31 mouse cellular contexts compared by ENCODE assay signal in the genomic region with DNA sequence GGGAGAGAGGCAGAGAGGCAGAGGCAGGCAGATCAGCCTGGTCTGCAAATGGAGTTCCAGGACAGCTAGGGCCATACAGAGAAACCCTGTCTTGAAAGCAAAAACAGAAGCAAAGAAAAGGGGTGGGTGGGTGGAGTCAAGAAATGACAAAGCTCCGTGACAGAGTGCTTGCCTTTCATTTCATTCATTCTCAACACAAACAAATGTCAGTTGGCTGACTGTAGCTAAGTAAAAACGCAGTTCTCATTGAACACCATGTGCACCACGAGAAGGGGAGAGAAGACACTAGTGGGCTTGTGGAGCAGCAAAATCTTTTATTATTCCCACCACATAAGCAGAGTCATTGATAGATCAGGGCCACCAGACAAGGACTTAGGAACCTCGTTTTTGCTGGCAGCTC. TPM values are rescaled to one million over a fixed set of nuclear protein-coding genes. Genes with fewer than 3 reads are reported as not detected.
DNase-seq lines count a peak whose midpoint lies in the region; ATAC-seq and TF ChIP-seq lines count a peak whose summit lies in the region.
"Had no signal": no experiment of that assay in that cellular context is flagged by ENCODE, and none has a peak within 500 bp of the region (broad histone marks: within the 10 kb centered on the region; RNA-seq: fewer than 3 reads in every experiment).

No protein-coding gene starts in this region.

- TF ChIP-seq EP300 in CH12.LX (IDR thresholded peaks at IDR 0.05; ENCODE audit: low read length), result no peak

- TF ChIP-seq CTCF in CH12.LX (conservative IDR thresholded peaks at IDR 0.05 in 1 of 2, IDR thresholded peaks at IDR 0.05 in 1 of 2; ENCODE audit: low read depth in 2 of 2, low read length in 2 of 2), result no peak

- no peak for ATAC-seq in embryonic facial prominence, embryonic 13.5 days (ENCODE audit: insufficient number of reproducible peaks, insufficient read depth, low FRiP score, low TSS enrichment, low read depth)
- ATAC-seq in hindbrain, embryonic 11.5 days (ENCODE audit: low FRiP score), result no peak
- ATAC-seq: intestine, embryonic 16.5 days; lung, postnatal 0 days had no signal

- dilution Hi-C loops in CH12.LX (cut with MboI; ENCODE audit: extremely low pct_ligation_motif_present, extremely low pct_unique_long_range_greater_than_20kb, low sequenced_read_pairs), result no loop called here

- H3K79me2 ChIP-seq in CH12.LX (replicated peaks; ENCODE audit: control insufficient read depth, extremely low read depth, insufficient read depth, poor library complexity, severe bottlenecking), result no peaks in the 10 kb centered on the region

- TF ChIP-seq RAD21 in CH12.LX (IDR thresholded peaks at IDR 0.05; ENCODE audit: low read depth, low read length), result no peak

- TF ChIP-seq POLR2A in CH12.LX (IDR thresholded peaks at IDR 0.05; ENCODE audit: low read depth, low read length), result no peak

- H3K9ac ChIP-seq in embryonic facial prominence, embryonic 13.5 days, result 0 out of 2 replicates have a peak overlapping the region, but pooled peaks have one; percentile 17
- H3K9ac ChIP-seq in hindbrain, embryonic 11.5 days (ENCODE audit: low read depth, low read length), result no peak overlapping the region
- H3K9ac ChIP-seq in CH12.LX (ENCODE audit: insufficient read depth, low read depth), result no peak overlapping the region
- H3K9ac ChIP-seq: embryonic facial prominence, embryonic 15.5 days; hindbrain, embryonic 15.5 days; stomach, embryonic 15.5 days had no signal

- no peak overlapping the region for H3K27ac ChIP-seq in embryonic facial prominence, embryonic 13.5 days
- no peak overlapping the region for H3K27ac ChIP-seq in embryonic facial prominence, embryonic 10.5 days (replicated peaks)
- peak overlapping the region; percentile 46; the same call in 1 of the 2 replicates for H3K27ac ChIP-seq in hindbrain, embryonic 10.5 days
- H3K27ac ChIP-seq in hindbrain, embryonic 11.5 days (ENCODE audit: low read depth, low read length), result no peak overlapping the region
- H3K27ac ChIP-seq in CH12.LX (ENCODE audit: insufficient read depth, low read depth), result no peak overlapping the region
- H3K27ac ChIP-seq: embryonic facial prominence, embryonic 15.5 days; heart, adult 2 months; hindbrain, embryonic 15.5 days; macrophage; stomach, embryonic 15.5 days had no signal

- no peak overlapping the region for H3K4me3 ChIP-seq in embryonic facial prominence, embryonic 13.5 days
- no peak overlapping the region for H3K4me3 ChIP-seq in embryonic facial prominence, embryonic 10.5 days
- no peak overlapping the region for H3K4me3 ChIP-seq in hindbrain, embryonic 10.5 days
- no peak overlapping the region for H3K4me3 ChIP-seq in hindbrain, embryonic 11.5 days (ENCODE audit: low read depth, low read length)
- no peak overlapping the region for H3K4me3 ChIP-seq in CH12.LX (replicated peaks in 1 of 3; ENCODE audit: low read depth in 2 of 3, low read length in 2 of 3, poor library complexity in 1 of 3)
- H3K4me3 ChIP-seq: embryonic facial prominence, embryonic 15.5 days; heart, adult 2 months; hindbrain, embryonic 15.5 days; layer of hippocampus, adult 2 months; stomach, embryonic 15.5 days had no signal

- no peaks in the 10 kb centered on the region for H3K36me3 ChIP-seq in embryonic facial prominence, embryonic 13.5 days
- no peaks in the 10 kb centered on the region for H3K36me3 ChIP-seq in embryonic facial prominence, embryonic 10.5 days (replicated peaks)
- no peaks in the 10 kb centered on the region for H3K36me3 ChIP-seq in hindbrain, embryonic 10.5 days
- no peaks in the 10 kb centered on the region for H3K36me3 ChIP-seq in hindbrain, embryonic 11.5 days (ENCODE audit: control insufficient read depth, insufficient read depth, low read length)
- no peaks in the 10 kb centered on the region for H3K36me3 ChIP-seq in CH12.LX (replicated peaks in 1 of 2; ENCODE audit: control insufficient read depth in 1 of 2, insufficient read depth in 1 of 2, low read length in 1 of 2)
- H3K36me3 ChIP-seq: embryonic facial prominence, embryonic 15.5 days; G1E; hindbrain, embryonic 15.5 days; stomach, embryonic 15.5 days had no signal

- no peak for DNase-seq in embryonic facial prominence, embryonic 10.5 days (ENCODE audit: low spot score)
- DNase-seq in hindbrain, embryonic 10.5 days (ENCODE audit: low spot score), result no peak
- no peak for DNase-seq in hindbrain, embryonic 11.5 days (ENCODE audit: low spot score)
- DNase-seq in CH12.LX (ENCODE audit: extremely low read depth) (no peak), NIH3T3 (ENCODE audit: low read depth) (peak; percentile 6)
- DNase-seq in gastrocnemius, adult 18-20 months (ENCODE audit: low spot score), result no peak
- no peak for DNase-seq in thymus, postnatal 4 days
- DNase-seq: adrenal gland, postnatal 10 days; embryo, embryonic 11 days; gastrocnemius, postnatal 25 days; heart, adult 2 months; kidney, adult 9 months; kidney, postnatal 25 days; thymus, postnatal 25 days had no signal

- peaks cover 5% of the 10 kb centered on the region; the same call in 1 of the 2 replicates for H3K4me1 ChIP-seq in embryonic facial prominence, embryonic 13.5 days
- 0 out of 2 replicates have a peak, but pooled peaks cover 4% of the 10 kb centered on the region for H3K4me1 ChIP-seq in embryonic facial prominence, embryonic 10.5 days
- peaks cover 9% of the 10 kb centered on the region; the same call in 1 of the 2 replicates for H3K4me1 ChIP-seq in hindbrain, embryonic 10.5 days (replicated peaks)
- H3K4me1 ChIP-seq in hindbrain, embryonic 11.5 days (replicated peaks; ENCODE audit: control insufficient read depth, insufficient read depth, low read length), result no peaks in the 10 kb centered on the region
- H3K4me1 ChIP-seq in CH12.LX (ENCODE audit: control insufficient read depth in 1 of 2, insufficient read depth in 2 of 2), result peaks cover 6 to 10% of the 10 kb centered on the region in 2 experiments; a peak in 3 of 4 replicates
- H3K4me1 ChIP-seq: embryonic facial prominence, embryonic 15.5 days; stomach, embryonic 15.5 days had no signal

- H3K9me3 ChIP-seq in embryonic facial prominence, embryonic 13.5 days, result no peaks in the 10 kb centered on the region
- H3K9me3 ChIP-seq in embryonic facial prominence, embryonic 10.5 days, result no peaks in the 10 kb centered on the region
- H3K9me3 ChIP-seq in hindbrain, embryonic 10.5 days, result no peaks in the 10 kb centered on the region
- H3K9me3 ChIP-seq in hindbrain, embryonic 11.5 days (ENCODE audit: control insufficient read depth, low read length), result no peaks in the 10 kb centered on the region
- H3K9me3 ChIP-seq in CH12.LX (replicated peaks; ENCODE audit: low read length), result no peaks in the 10 kb centered on the region
- H3K9me3 ChIP-seq: embryonic facial prominence, embryonic 15.5 days; G1E; hindbrain, embryonic 15.5 days; stomach, embryonic 15.5 days had no signal

- 40% methylated on average over 4 of the region's 4 CpGs for WGBS in embryonic facial prominence, embryonic 13.5 days
- WGBS in embryonic facial prominence, embryonic 10.5 days, result 55% methylated on average over 4 of the region's 4 CpGs
- 47% methylated on average over 4 of the region's 4 CpGs for WGBS in hindbrain, embryonic 10.5 days
- 48% methylated on average over 4 of the region's 4 CpGs for WGBS in hindbrain, embryonic 11.5 days

- in situ Hi-C loops in CH12.LX (cut with MboI; ENCODE audit: low pct_ligation_motif_present, low pct_unique_long_range_greater_than_20kb, low sequenced_read_pairs), result no loop called here

- no peaks in the 10 kb centered on the region for H3K27me3 ChIP-seq in embryonic facial prominence, embryonic 13.5 days
- no peaks in the 10 kb centered on the region for H3K27me3 ChIP-seq in embryonic facial prominence, embryonic 10.5 days (replicated peaks; ENCODE audit: low read depth, poor library complexity, severe bottlenecking)
- no peaks in the 10 kb centered on the region for H3K27me3 ChIP-seq in hindbrain, embryonic 10.5 days (ENCODE audit: insufficient read depth, poor library complexity, severe bottlenecking)
- H3K27me3 ChIP-seq in hindbrain, embryonic 11.5 days (ENCODE audit: control insufficient read depth, insufficient read depth, low read length), result no peaks in the 10 kb centered on the region
- H3K27me3 ChIP-seq in CH12.LX (replicated peaks), result no peaks in the 10 kb centered on the region
- H3K27me3 ChIP-seq: embryonic facial prominence, embryonic 15.5 days; hindbrain, embryonic 15.5 days; stomach, embryonic 15.5 days had no signal

- no peak overlapping the region for H3K4me2 ChIP-seq in embryonic facial prominence, embryonic 13.5 days
- no peak overlapping the region for H3K4me2 ChIP-seq in hindbrain, embryonic 11.5 days (replicated peaks; ENCODE audit: low read depth, low read length)
- H3K4me2 ChIP-seq in CH12.LX (ENCODE audit: insufficient read depth, low read depth, poor library complexity, severe bottlenecking), result peak overlapping the region; percentile 38; the same call in 1 of the 2 replicates
- H3K4me2 ChIP-seq: embryonic facial prominence, embryonic 15.5 days; hindbrain, embryonic 15.5 days; midbrain, embryonic 11.5 days; stomach, embryonic 15.5 days had no signal

RNA-seq across cellular contexts. Expression of a gene that starts 5.3 kb away (rescaled TPM):
- 95.3 and 111 TPM in 2 replicates for polyA plus RNA-seq in embryonic facial prominence, embryonic 13.5 days (2015; fragmentation: Nextera tagmentation; extraction: Ambion mirVana)
- polyA plus RNA-seq in embryonic facial prominence, embryonic 10.5 days (2016; fragmentation: Nextera tagmentation; extraction: Ambion mirVana), result 77.1 and 80.7 TPM in 2 replicates
- 52.6 and 74.6 TPM in 2 replicates for polyA plus RNA-seq in hindbrain, embryonic 10.5 days (2016; fragmentation: Nextera tagmentation; extraction: Ambion mirVana)
- polyA plus RNA-seq in hindbrain, embryonic 11.5 days (2014; fragmentation: Nextera tagmentation; extraction: Ambion mirVana), result 84.4 and 85.3 TPM in 2 replicates
- total RNA-seq in CH12.LX (2012; rRNA removed) (42.6 and 47.4 TPM in 2 replicates), CH12.LX (2014; rRNA removed) (42.9 and 55.9 TPM in 2 replicates)
- 177 and 193 TPM in 2 replicates for polyA plus RNA-seq in CH12.LX (2012; ENCODE audit: insufficient read length, low read depth)
- total RNA-seq in gastrocnemius, adult 18-20 months (2021), result 10 to 100 TPM; 12.7 to 17.3 TPM

RNA-seq across cellular contexts. Expression of a gene that starts 22.8 kb away (rescaled TPM):
- polyA plus RNA-seq in embryonic facial prominence, embryonic 13.5 days (2015; fragmentation: Nextera tagmentation; extraction: Ambion mirVana), result 1.4 and 1.8 TPM in 2 replicates
- polyA plus RNA-seq in embryonic facial prominence, embryonic 10.5 days (2016; fragmentation: Nextera tagmentation; extraction: Ambion mirVana), result 0.45 and 0.74 TPM in 2 replicates
- 0.58 and 0.86 TPM in 2 replicates for polyA plus RNA-seq in hindbrain, embryonic 10.5 days (2016; fragmentation: Nextera tagmentation; extraction: Ambion mirVana)
- polyA plus RNA-seq in hindbrain, embryonic 11.5 days (2014; fragmentation: Nextera tagmentation; extraction: Ambion mirVana), result 0.52 and 0.84 TPM in 2 replicates
- total RNA-seq in CH12.LX (2012; rRNA removed), result not detected in 2 replicates
- total RNA-seq in CH12.LX (2014; rRNA removed), result not detected in 2 replicates
- polyA plus RNA-seq in CH12.LX (2012; ENCODE audit: insufficient read length, low read depth), result 0.45 TPM in 1 of 2 replicates, not detected in the other
- not detected for total RNA-seq in gastrocnemius, adult 18-20 months (2021)
- total RNA-seq: adrenal gland, postnatal 10 days; gastrocnemius, postnatal 25 days; heart, adult 2 months; heart, postnatal 25 days; neutrophil, adult 5-6 weeks had no signal
- polyA plus RNA-seq: G1E; heart, adult 2 months; heart, embryonic 14.5 days; liver, embryonic 16.5 days; macrophage had no signal

RNA-seq across cellular contexts. Expression of a gene that starts 23.4 kb away (rescaled TPM):
- polyA plus RNA-seq in embryonic facial prominence, embryonic 13.5 days (2015; fragmentation: Nextera tagmentation; extraction: Ambion mirVana), result not detected in 2 replicates
- polyA plus RNA-seq in embryonic facial prominence, embryonic 10.5 days (2016; fragmentation: Nextera tagmentation; extraction: Ambion mirVana), result not detected in 2 replicates
- not detected in 2 replicates for polyA plus RNA-seq in hindbrain, embryonic 10.5 days (2016; fragmentation: Nextera tagmentation; extraction: Ambion mirVana)
- polyA plus RNA-seq in hindbrain, embryonic 11.5 days (2014; fragmentation: Nextera tagmentation; extraction: Ambion mirVana), result 0.52 TPM in 1 of 2 replicates, not detected in the other
- total RNA-seq in CH12.LX (2012; rRNA removed) (not detected in 2 replicates), CH12.LX (2014; rRNA removed) (not detected in 2 replicates)
- polyA plus RNA-seq in CH12.LX (2012; ENCODE audit: insufficient read length, low read depth), result not detected in 2 replicates
- total RNA-seq in gastrocnemius, adult 18-20 months (2021), result not detected
- total RNA-seq: adrenal gland, postnatal 10 days; G1E; gastrocnemius, postnatal 25 days; heart, adult 2 months; heart, postnatal 25 days; layer of hippocampus, adult 2 months; layer of hippocampus, postnatal 25 days; left cerebral cortex, postnatal 10 days; neutrophil, adult 5-6 weeks had no signal
- polyA plus RNA-seq: G1E; heart, adult 2 months; heart, embryonic 14.5 days; hindbrain, embryonic 15.5 days; intestine, embryonic 16.5 days; limb, embryonic 11.5 days; liver, embryonic 16.5 days; lung, postnatal 0 days; macrophage; midbrain, embryonic 11.5 days had no signal

RNA-seq across cellular contexts. Expression of a gene that starts 27.0 kb away (rescaled TPM):
- 0.18 and 0.23 TPM in 2 replicates for polyA plus RNA-seq in embryonic facial prominence, embryonic 13.5 days (2015; fragmentation: Nextera tagmentation; extraction: Ambion mirVana)
- polyA plus RNA-seq in embryonic facial prominence, embryonic 10.5 days (2016; fragmentation: Nextera tagmentation; extraction: Ambion mirVana), result 0.34 TPM in 1 of 2 replicates, not detected in the other
- polyA plus RNA-seq in hindbrain, embryonic 10.5 days (2016; fragmentation: Nextera tagmentation; extraction: Ambion mirVana), result 0.05 TPM in 1 of 2 replicates, not detected in the other
- polyA plus RNA-seq in hindbrain, embryonic 11.5 days (2014; fragmentation: Nextera tagmentation; extraction: Ambion mirVana), result 0.28 TPM in 1 of 2 replicates, not detected in the other
- total RNA-seq in CH12.LX (2012; rRNA removed) (0.42 and 0.81 TPM in 2 replicates), CH12.LX (2014; rRNA removed) (1.1 TPM in 2 replicates)
- 0.57 and 0.61 TPM in 2 replicates for polyA plus RNA-seq in CH12.LX (2012; ENCODE audit: insufficient read length, low read depth)
- total RNA-seq in gastrocnemius, adult 18-20 months (2021), result not detected
- total RNA-seq: gastrocnemius, postnatal 25 days; left cerebral cortex, postnatal 10 days had no signal
- polyA plus RNA-seq: G1E; limb, embryonic 11.5 days; midbrain, embryonic 11.5 days had no signal
